Mouse (Mus musculus) thymus, adult 2 months (tissue): ENCODE results near the gene Actl6a. TPM values are rescaled to one million over a fixed set of nuclear protein-coding genes. Genes with fewer than 3 reads are reported as not detected.

ENCODE experiments used
- DNase-seq: peaks from one replicate; pipeline ENCODE4 v3.0.0; 2021
- H3K27ac ChIP-seq: fragments of 200-500 bp; 2 replicates; pipeline ENCODE4 v1.5.1; 2012; ENCODE audit warnings: low read length, control low read depth; ENCODE audit not compliant: control insufficient read depth, insufficient read depth
- H3K27me3 ChIP-seq: fragments of 200-500 bp; 2 replicates; pipeline ENCODE4 v1.6.1; 2012; ENCODE audit warnings: mild to moderate bottlenecking, low read length, moderate library complexity, mixed read lengths; ENCODE audit not compliant: control insufficient read depth, insufficient read depth
- H3K36me3 ChIP-seq: fragments of 200-500 bp; 2 replicates; pipeline ENCODE4 v1.6.1; 2012; ENCODE audit warnings: mild to moderate bottlenecking, low read length, moderate library complexity; ENCODE audit not compliant: control insufficient read depth, insufficient read depth
- H3K4me1 ChIP-seq: fragments of 200-500 bp; replicated peaks from 2 replicates; pipeline ENCODE4 v1.6.1; 2012; ENCODE audit warnings: low read length; ENCODE audit not compliant: control insufficient read depth, insufficient read depth
- H3K4me3 ChIP-seq: fragments of 200-500 bp; 2 replicates; pipeline ENCODE4 v1.5.1; 2012; ENCODE audit warnings: mild to moderate bottlenecking, low read length, control low read depth, moderate library complexity; ENCODE audit not compliant: control insufficient read depth, insufficient read depth
- CTCF ChIP-seq: fragments of 200-500 bp; IDR thresholded peaks from 2 replicates; pipeline ENCODE4 v1.5.1; 2012; ENCODE audit warnings: mild to moderate bottlenecking, control low read depth, low read length, moderate library complexity, borderline replicate concordance; ENCODE audit not compliant: control insufficient read depth, poor library complexity, insufficient read depth; ENCODE audit errors: extremely low read depth
- POLR2A ChIP-seq: fragments of 200-500 bp; IDR thresholded peaks from 2 replicates; pipeline ENCODE4 v1.6.1; 2012; ENCODE audit warnings: mild to moderate bottlenecking, low read length, control low read depth, moderate library complexity; ENCODE audit not compliant: control insufficient read depth, poor library complexity, insufficient read depth; ENCODE audit errors: extremely low read depth
- WGBS: fragments of 180-500 bp; shearing (Covaris S2); methylation state at CpG from one replicate; pipeline ENCODE4 v1.1.7; 2018; 5-methylcytosine and 5-hydroxymethylcytosine counted together
- polyA plus RNA-seq: library from polyadenylated mRNA; depleted of rRNA; stranded (reverse); fragments of >200 nt; gene quantifications from 2 replicates; pipeline ENCODE4 v1.2.3, GENCODE M21; 2012; rRNA removed

Gene Actl6a
- polyA plus RNA-seq, 1 experiment: 33.9 TPM

- H3K4me1 ChIP-seq: no peaks in the 10 kb centered on the region
- TF ChIP-seq CTCF (no peak), POLR2A (no peak)
- H3K4me3 ChIP-seq: no peak overlapping the region
- H3K27me3 ChIP-seq: no peaks in the 10 kb centered on the region
- no peaks in the 10 kb centered on the region for H3K36me3 ChIP-seq
- no peak overlapping the region for H3K27ac ChIP-seq
- no peak for DNase-seq
- WGBS: 61% methylated on average over 7 of the region's 7 CpGs
These were observed 57.8 kb downstream of the Actl6a start for GRCm38 (mm10) chr3:32763902-32764301.

- no peaks in the 10 kb centered on the region for H3K4me1 ChIP-seq
These were observed 64.7 kb downstream of the Actl6a start for GRCm38 (mm10) chr3:32770781-32771180.

More at GRCm38 (mm10) chr3:32770781-32771180, 64.7 kb downstream of the Actl6a start:
- WGBS: 57% methylated on average over 2 of the region's 2 CpGs
- TF ChIP-seq CTCF: no peak
- no peak for TF ChIP-seq POLR2A
- no peak for DNase-seq
- Histone ChIP-seq H3K4me3 (no peak overlapping the region), H3K27ac (no peak overlapping the region), H3K27me3 (no peaks in the 10 kb centered on the region), H3K36me3 (no peaks in the 10 kb centered on the region)

Other genes starting within 250 kb of the Actl6a start
- 0.05 and 0.11 TPM in 2 replicates for gene Kcnmb3, start 214.1 kb upstream of the Actl6a start, polyA plus RNA-seq
- 27.6 and 33.5 TPM in 2 replicates for gene Zfp639, start 196.0 kb upstream of the Actl6a start, polyA plus RNA-seq
- gene Mfn1, start 176.8 kb upstream of the Actl6a start, polyA plus RNA-seq: 7.2 and 9.6 TPM in 2 replicates
- gene Gnb4, start 89.7 kb upstream of the Actl6a start, polyA plus RNA-seq: 35.1 and 42.2 TPM in 2 replicates
- gene Ndufb5, start 30.7 kb downstream of the Actl6a start, polyA plus RNA-seq: 174 and 220 TPM in 2 replicates
- gene Mrpl47, start 31.3 kb downstream of the Actl6a start, polyA plus RNA-seq: 2.0 and 3.0 TPM in 2 replicates
- 0.32 and 2.6 TPM in 2 replicates for gene Usp13, start 111.2 kb downstream of the Actl6a start, polyA plus RNA-seq